Mouse (Mus musculus): ENCODE results near the gene Lrfn1. TPM values are rescaled to one million over a fixed set of nuclear protein-coding genes. Genes with fewer than 3 reads are reported as not detected.
A peak's percentile ranks its signal among the peaks of the same experiment; 100 is the strongest.
"Not testable (repeated sequence)": the region's sequence is repeated elsewhere in the genome, so short reads cannot be mapped to it uniquely, and the experiment has no call there.

Lrfn1 gene
- polyA plus RNA-seq, 1 experiment from 2014 or later, result 14.0 TPM

- 37% methylated on average over 14 of the region's 14 CpGs for WGBS
- ATAC-seq (ENCODE audit: low FRiP score), result no peak
- Histone ChIP-seq H3K9me3 (replicated peaks) (no peaks in the 10 kb centered on the region), H3K36me3 (no peaks in the 10 kb centered on the region), H3K27ac (no peak overlapping the region), H3K4me2 (replicated peaks) (peak overlapping the region; percentile 30), H3K27me3 (peaks cover 27% of the 10 kb centered on the region), H3K4me1 (peaks cover 9% of the 10 kb centered on the region; the same call in 1 of the 2 replicates), H3K9ac (no peak overlapping the region), H3K4me3 (no peak overlapping the region)
Measured at GRCm38 (mm10) chr7:28490903-28491302, 39.1 kb downstream of the Lrfn1 start.

DNA sequence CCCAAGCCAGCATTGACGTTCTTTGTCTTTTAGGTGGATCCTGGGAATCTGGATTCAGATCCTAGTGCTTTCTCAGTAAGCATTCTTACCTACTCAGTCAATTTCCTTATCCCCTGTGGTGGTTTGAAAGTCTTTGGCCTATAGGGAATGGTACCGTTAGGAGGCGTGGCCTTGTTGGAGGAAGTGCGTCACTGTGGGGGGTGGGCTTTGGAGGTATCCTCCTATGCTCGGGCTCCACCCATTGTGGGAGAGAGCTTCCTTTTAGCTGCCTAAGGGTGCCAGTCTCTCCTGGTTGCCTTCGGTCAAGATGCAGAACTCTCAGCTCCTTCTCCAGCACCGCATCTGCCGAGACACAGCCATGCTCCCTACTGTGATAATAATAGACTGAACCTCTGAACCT lies 40.5 kb downstream of the Lrfn1 start:
- no peak overlapping the region for H3K4me3 ChIP-seq
- peaks cover 9% of the 10 kb centered on the region; the same call in 1 of the 2 replicates for H3K4me1 ChIP-seq
- no peak overlapping the region for H3K9ac ChIP-seq
- no peaks in the 10 kb centered on the region for H3K9me3 ChIP-seq (replicated peaks)
- H3K27me3 ChIP-seq, result peaks cover 19% of the 10 kb centered on the region
- H3K36me3 ChIP-seq, result no peaks in the 10 kb centered on the region
- no peak overlapping the region for H3K27ac ChIP-seq
- ATAC-seq (ENCODE audit: low FRiP score), result no peak
- no peak overlapping the region for H3K4me2 ChIP-seq (replicated peaks)
- WGBS, result 86% methylated on average over 8 of the region's 8 CpGs

DNA sequence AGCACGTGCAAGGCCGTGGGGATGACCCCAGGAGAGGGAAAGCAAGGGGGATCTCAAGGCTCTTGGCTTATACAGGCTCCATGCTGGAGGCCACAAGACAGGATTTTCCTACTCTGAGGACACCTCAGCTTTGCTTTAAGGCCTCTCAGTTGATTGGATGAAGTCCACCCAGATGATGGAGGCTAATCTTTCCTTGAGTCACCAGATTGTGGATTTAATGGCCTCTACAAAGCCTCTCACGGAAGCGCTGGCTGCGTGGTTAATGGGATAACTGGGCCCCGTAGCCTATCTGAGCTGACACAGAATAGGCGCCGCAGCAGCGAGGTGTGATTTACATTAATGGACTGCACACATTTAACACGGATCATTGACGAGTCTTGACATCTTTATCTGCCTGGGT lies 43.6 kb downstream of the Lrfn1 start:
- Histone ChIP-seq H3K4me2 (replicated peaks) (no peak overlapping the region), H3K4me3 (no peak overlapping the region), H3K36me3 (no peaks in the 10 kb centered on the region), H3K4me1 (0 out of 2 replicates have a peak, but pooled peaks cover 2% of the 10 kb centered on the region), H3K27ac (no peak overlapping the region), H3K27me3 (no peaks in the 10 kb centered on the region), H3K9me3 (replicated peaks) (no peaks in the 10 kb centered on the region), H3K9ac (no peak overlapping the region)
- ATAC-seq (ENCODE audit: low FRiP score), result peak; percentile 32; the same call in 1 of the 2 replicates
- 76% methylated on average over 11 of the region's 11 CpGs for WGBS

- Histone ChIP-seq H3K9ac (no peak overlapping the region), H3K4me2 (replicated peaks) (no peak overlapping the region), H3K4me1 (no peaks in the 10 kb centered on the region), H3K27ac (no peak overlapping the region), H3K36me3 (no peaks in the 10 kb centered on the region), H3K9me3 (replicated peaks) (peaks cover 7% of the 10 kb centered on the region; the same call in 1 of the 2 replicates), H3K27me3 (no peaks in the 10 kb centered on the region), H3K4me3 (no peak overlapping the region)
- WGBS, result 9% methylated on average over 5 of the region's 5 CpGs
- no peak for ATAC-seq (ENCODE audit: low FRiP score)
Measured at GRCm38 (mm10) chr7:28505585-28505984, 53.8 kb downstream of the Lrfn1 start.

DNA sequence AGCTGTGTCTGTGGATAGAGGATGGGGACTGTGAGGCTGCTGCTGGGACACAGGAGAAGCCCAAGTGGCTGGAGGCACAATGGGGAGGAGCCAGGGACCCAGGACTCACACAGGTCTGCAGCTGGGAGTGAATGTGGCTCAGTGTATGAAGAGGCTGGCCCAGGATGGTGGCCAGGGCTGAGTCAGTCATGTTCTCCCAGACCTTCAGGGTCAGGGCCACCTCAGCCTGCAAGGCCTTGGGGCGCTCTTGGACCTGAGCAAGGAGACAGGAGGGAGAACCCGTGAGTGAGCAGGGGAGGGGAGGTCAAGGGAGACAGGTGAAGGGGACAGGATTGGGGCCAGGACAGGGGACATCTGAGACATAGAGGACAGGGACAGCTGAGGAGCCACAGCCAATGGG lies 57.3 kb downstream of the Lrfn1 start:
- WGBS, result 85% methylated on average over 2 of the region's 2 CpGs
- H3K4me2 ChIP-seq (replicated peaks); H3K9ac ChIP-seq; ATAC-seq (ENCODE audit: low FRiP score); H3K27ac ChIP-seq; H3K27me3 ChIP-seq; H3K36me3 ChIP-seq; H3K9me3 ChIP-seq (replicated peaks); H3K4me3 ChIP-seq; H3K4me1 ChIP-seq: not testable (repeated sequence)

GRCm38 (mm10) chr7:28510405-28510974 lies 58.7 kb downstream of the Lrfn1 start, which contains the start of gene Ifnl2:
TSS of gene Ifnl2 (minus strand) at chr7:28510455.
- not testable (repeated sequence) for ATAC-seq (ENCODE audit: low FRiP score); H3K27me3 ChIP-seq
- 70% methylated on average over 8 of the region's 8 CpGs for WGBS

GRCm38 (mm10) chr7:28511441-28511840 lies 59.7 kb downstream of the Lrfn1 start:
- WGBS, result 76% methylated on average over 8 of the region's 8 CpGs
- H3K36me3 ChIP-seq, result no peaks in the 10 kb centered on the region
- no peak for ATAC-seq (ENCODE audit: low FRiP score)

More at GRCm38 (mm10) chr7:28510405-28510974, 58.7 kb downstream of the Lrfn1 start, which contains the start of gene Ifnl2:
- H3K4me3 ChIP-seq; H3K27ac ChIP-seq; H3K9ac ChIP-seq; H3K9me3 ChIP-seq (replicated peaks); H3K4me1 ChIP-seq; H3K4me2 ChIP-seq (replicated peaks); H3K36me3 ChIP-seq: not testable (repeated sequence)

More at GRCm38 (mm10) chr7:28511441-28511840, 59.7 kb downstream of the Lrfn1 start:
- H3K4me3 ChIP-seq, result no peak overlapping the region
- no peak overlapping the region for H3K27ac ChIP-seq
- H3K4me1 ChIP-seq, result no peaks in the 10 kb centered on the region
- no peaks in the 10 kb centered on the region for H3K9me3 ChIP-seq (replicated peaks)
- no peak overlapping the region for H3K9ac ChIP-seq
- no peak overlapping the region for H3K4me2 ChIP-seq (replicated peaks)
- H3K27me3 ChIP-seq, result no peaks in the 10 kb centered on the region

Other genes with a start within 250 kb of the Lrfn1 start
- gene Eid2, start 184.1 kb upstream of the Lrfn1 start, polyA plus RNA-seq (2016; fragmentation: Nextera tagmentation; extraction: Ambion mirVana), result 19.3 and 20.0 TPM in 2 replicates
- 26.7 and 28.4 TPM in 2 replicates for gene Eid2b, start 174.2 kb upstream of the Lrfn1 start, polyA plus RNA-seq (2016; fragmentation: Nextera tagmentation; extraction: Ambion mirVana)
- gene Selenov, start 160.8 kb upstream of the Lrfn1 start, polyA plus RNA-seq (2016; fragmentation: Nextera tagmentation; extraction: Ambion mirVana), result 0.34 and 0.82 TPM in 2 replicates
- 56.6 and 58.9 TPM in 2 replicates for gene Dll3, start 149.7 kb upstream of the Lrfn1 start, polyA plus RNA-seq (2016; fragmentation: Nextera tagmentation; extraction: Ambion mirVana)
- 142 and 160 TPM in 2 replicates for gene Timm50, start 139.9 kb upstream of the Lrfn1 start, polyA plus RNA-seq (2016; fragmentation: Nextera tagmentation; extraction: Ambion mirVana)
- 105 and 112 TPM in 2 replicates for gene Supt5, start 113.2 kb upstream of the Lrfn1 start, polyA plus RNA-seq (2016; fragmentation: Nextera tagmentation; extraction: Ambion mirVana)
- 514 and 573 TPM in 2 replicates for gene Rps16, start 101.3 kb upstream of the Lrfn1 start, polyA plus RNA-seq (2016; fragmentation: Nextera tagmentation; extraction: Ambion mirVana)
- gene Plekhg2, start 79.4 kb upstream of the Lrfn1 start, polyA plus RNA-seq (2016; fragmentation: Nextera tagmentation; extraction: Ambion mirVana), result 71.7 and 74.9 TPM in 2 replicates
- gene Zfp36, start 71.7 kb upstream of the Lrfn1 start, polyA plus RNA-seq (2016; fragmentation: Nextera tagmentation; extraction: Ambion mirVana), result 6.3 and 7.3 TPM in 2 replicates
- gene Med29, start 59.3 kb upstream of the Lrfn1 start, polyA plus RNA-seq (2016; fragmentation: Nextera tagmentation; extraction: Ambion mirVana), result 39.6 and 42.2 TPM in 2 replicates
- gene Paf1, start 59.0 kb upstream of the Lrfn1 start, polyA plus RNA-seq (2016; fragmentation: Nextera tagmentation; extraction: Ambion mirVana), result 83.9 and 85.9 TPM in 2 replicates
- 5.9 and 6.5 TPM in 2 replicates for gene Gmfg, start 14.5 kb upstream of the Lrfn1 start, polyA plus RNA-seq (2016; fragmentation: Nextera tagmentation; extraction: Ambion mirVana)
- not detected in 2 replicates for gene Ifnl2, start 58.5 kb downstream of the Lrfn1 start, polyA plus RNA-seq (2016; fragmentation: Nextera tagmentation; extraction: Ambion mirVana)
- gene Ifnl3, start 70.9 kb downstream of the Lrfn1 start, polyA plus RNA-seq (2016; fragmentation: Nextera tagmentation; extraction: Ambion mirVana), result not detected in 2 replicates
- not detected in 2 replicates for gene Sycn, start 88.9 kb downstream of the Lrfn1 start, polyA plus RNA-seq (2016; fragmentation: Nextera tagmentation; extraction: Ambion mirVana)
- gene Nccrp1, start 95.3 kb downstream of the Lrfn1 start, polyA plus RNA-seq (2016; fragmentation: Nextera tagmentation; extraction: Ambion mirVana), result not detected in 2 replicates
- 35.6 and 38.6 TPM in 2 replicates for gene Samd4b, start 146.2 kb downstream of the Lrfn1 start, polyA plus RNA-seq (2016; fragmentation: Nextera tagmentation; extraction: Ambion mirVana)
- gene Pak4, start 146.2 kb downstream of the Lrfn1 start, polyA plus RNA-seq (2016; fragmentation: Nextera tagmentation; extraction: Ambion mirVana), result 31.8 and 34.3 TPM in 2 replicates
- 0.12 TPM in 1 of 2 replicates, not detected in the other for gene Acp7, start 179.4 kb downstream of the Lrfn1 start, polyA plus RNA-seq (2016; fragmentation: Nextera tagmentation; extraction: Ambion mirVana)
- 7.0 and 8.9 TPM in 2 replicates for gene Fbxo27, start 240.9 kb downstream of the Lrfn1 start, polyA plus RNA-seq (2016; fragmentation: Nextera tagmentation; extraction: Ambion mirVana)

Measured in hindbrain, embryonic 12.5 days (tissue).